Mouse (Mus musculus) spleen, adult 2 months (tissue): ENCODE data around the gene Sf3b5.

Source experiments
- CTCF ChIP-seq: fragments of 200-500 bp; IDR thresholded peaks from 2 replicates; pipeline ENCODE4 v1.5.1; 2011; ENCODE audit warnings: mild to moderate bottlenecking, inconsistent platforms; ENCODE audit not compliant: insufficient read depth, insufficient read length, insufficient replicate concordance; ENCODE audit errors: extremely low read depth
- POLR2A ChIP-seq: fragments of 200-500 bp; IDR thresholded peaks from 2 replicates; pipeline ENCODE4 v1.6.1; 2011; ENCODE audit warnings: low read depth, low read length, inconsistent platforms

DNA sequence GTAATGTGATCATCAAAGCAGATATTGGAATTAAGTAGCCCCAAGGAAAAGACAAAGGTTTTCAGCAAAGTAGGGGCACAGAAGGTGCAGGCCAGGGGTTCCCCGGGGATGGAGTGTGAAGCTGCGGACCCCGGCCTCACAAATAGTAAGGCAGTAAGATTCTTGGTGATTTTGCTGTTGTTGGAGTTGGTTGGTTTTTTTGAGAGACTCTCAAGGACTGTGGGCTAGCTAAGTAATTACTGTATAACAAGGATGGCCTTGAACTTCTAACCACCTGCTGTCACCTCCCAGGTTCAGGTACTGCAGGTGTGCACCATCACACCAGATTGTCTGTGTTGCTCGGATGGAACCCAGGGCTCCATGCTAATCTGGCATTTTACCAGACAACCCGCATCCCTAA, 24.3 kb downstream of the Sf3b5 start:
- TF ChIP-seq POLR2A (no peak), CTCF (no peak)
